Mouse (Mus musculus): Measurements from ENCODE around the gene Unc5b. TPM values are rescaled to one million over a fixed set of nuclear protein-coding genes. Genes with fewer than 3 reads are reported as not detected.

Gene Unc5b
- polyA plus RNA-seq, 1 experiment from 2014 or later = 10.0 TPM

DNA sequence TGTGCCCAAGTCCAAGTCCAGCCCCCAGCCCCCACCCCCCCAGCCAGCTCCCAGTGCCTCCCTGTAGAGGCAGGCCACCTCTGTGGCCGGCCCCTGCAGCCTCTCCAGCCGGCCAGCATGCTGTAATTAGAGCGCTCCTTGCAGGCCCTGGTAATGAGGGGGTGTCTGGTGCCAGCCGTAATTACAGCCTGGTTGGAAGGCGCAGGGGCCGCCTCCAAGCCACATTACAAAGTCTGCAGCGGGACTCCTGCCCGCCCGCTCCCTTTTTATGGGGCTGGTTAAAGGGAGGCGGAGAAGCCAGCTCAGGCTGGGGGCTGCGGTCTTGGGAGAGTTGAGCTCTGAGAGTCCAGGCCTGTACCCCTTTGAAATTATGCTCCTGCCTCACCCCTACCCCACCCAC, 37.0 kb downstream of the Unc5b start:
- no peak overlapping the region for H3K4me3 ChIP-seq (replicated peaks)
- no peaks in the 10 kb centered on the region for H3K9me3 ChIP-seq (replicated peaks)
- no peak overlapping the region for H3K9ac ChIP-seq
- peaks cover 14% of the 10 kb centered on the region; the same call in 1 of the 2 replicates for H3K27me3 ChIP-seq
- no peaks in the 10 kb centered on the region for H3K36me3 ChIP-seq
- peak; percentile 57 for ATAC-seq (replicated peaks; ENCODE audit: low FRiP score)
- H3K4me2 ChIP-seq = no peak overlapping the region
- H3K4me1 ChIP-seq = peaks cover 68% of the 10 kb centered on the region
- peak overlapping the region; percentile 42 for H3K27ac ChIP-seq
- WGBS = 31% methylated on average over 11 of the region's 11 CpGs

DNA sequence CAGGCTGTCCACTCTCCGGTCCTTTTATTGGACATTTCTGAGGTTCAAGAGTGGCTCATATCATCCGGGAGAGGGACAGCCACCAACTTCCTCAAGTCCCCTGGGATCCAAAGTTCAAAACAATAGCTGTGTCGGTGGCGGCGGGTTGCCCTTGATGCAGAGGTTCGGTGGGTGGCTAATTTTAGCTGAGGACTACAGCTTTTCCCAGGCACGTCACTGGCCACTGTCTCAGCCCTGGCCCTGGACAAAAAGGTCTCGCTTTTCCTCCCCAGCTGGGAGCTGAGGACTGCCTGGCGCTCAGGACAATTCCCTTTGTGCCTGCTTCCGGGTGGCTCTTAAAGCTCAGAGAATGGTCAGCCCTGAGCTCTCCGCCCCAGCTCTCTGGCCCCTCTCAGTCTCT, 38.5 kb downstream of the Unc5b start:
- Histone ChIP-seq H3K27ac (peak overlapping the region; percentile 62), H3K4me2 (no peak overlapping the region)
- no peak for ATAC-seq (replicated peaks; ENCODE audit: low FRiP score)

DNA sequence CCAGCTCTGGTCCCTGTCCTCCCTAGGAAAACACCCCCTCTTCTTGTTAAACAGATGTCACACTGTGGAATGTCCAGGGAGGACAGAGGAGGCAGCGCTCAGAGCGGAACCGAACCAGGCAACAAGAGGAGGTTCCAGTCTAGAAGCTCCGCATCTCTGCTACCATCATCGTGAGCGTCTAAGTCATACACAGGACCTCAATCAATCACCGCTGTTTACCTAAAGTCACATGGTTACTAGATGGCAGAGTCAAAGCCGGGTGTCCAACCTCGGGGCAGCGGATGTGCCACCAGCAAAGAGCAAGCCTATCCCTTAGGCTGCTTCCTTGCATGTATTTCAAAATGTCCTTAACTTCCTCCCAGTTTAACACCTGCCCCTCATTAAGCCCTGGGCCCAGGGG, 39.0 kb downstream of the Unc5b start:
- peak overlapping the region; percentile 58 for H3K27ac ChIP-seq
- no peak overlapping the region for H3K9ac ChIP-seq
- no peaks in the 10 kb centered on the region for H3K9me3 ChIP-seq (replicated peaks)
- 0 out of 2 replicates have a peak overlapping the region, but pooled peaks have one; percentile 4 for H3K4me2 ChIP-seq
- H3K36me3 ChIP-seq = no peaks in the 10 kb centered on the region
- H3K4me1 ChIP-seq = peaks cover 57% of the 10 kb centered on the region
- 18% methylated on average over 10 of the region's 10 CpGs for WGBS
- peak; percentile 13; the same call in 1 of the 2 replicates for ATAC-seq (replicated peaks; ENCODE audit: low FRiP score)
- no peak overlapping the region for H3K4me3 ChIP-seq (replicated peaks)
- H3K27me3 ChIP-seq = 0 out of 2 replicates have a peak, but pooled peaks cover 11% of the 10 kb centered on the region

More for the DNA sequence above, 38.5 kb downstream of the Unc5b start:
- peaks cover 54% of the 10 kb centered on the region for H3K4me1 ChIP-seq
- no peaks in the 10 kb centered on the region for H3K9me3 ChIP-seq (replicated peaks)
- no peak overlapping the region for H3K9ac ChIP-seq
- 27% methylated on average over 11 of the region's 11 CpGs for WGBS
- H3K4me3 ChIP-seq (replicated peaks) = no peak overlapping the region
- no peaks in the 10 kb centered on the region for H3K36me3 ChIP-seq
- 0 out of 2 replicates have a peak, but pooled peaks cover 11% of the 10 kb centered on the region for H3K27me3 ChIP-seq

DNA sequence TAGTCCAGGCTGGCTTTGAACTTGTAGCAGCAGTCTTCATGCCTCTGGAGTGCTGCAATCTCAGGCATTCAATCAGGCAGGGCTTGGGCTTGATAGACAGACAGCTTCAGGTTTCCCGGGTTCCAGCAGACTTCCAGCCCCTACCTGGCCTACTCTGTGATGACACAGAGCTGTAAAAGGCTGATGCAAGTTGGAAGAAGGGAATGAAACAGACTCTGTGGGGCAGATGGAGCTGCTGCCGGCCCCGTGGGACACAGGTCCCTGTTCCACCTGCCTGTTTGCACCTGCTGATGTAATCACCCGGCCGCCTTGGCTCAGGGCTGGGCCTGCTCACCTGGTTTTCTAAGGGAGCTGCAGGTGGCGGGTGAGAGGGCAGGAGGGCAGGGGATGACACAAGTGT, 40.5 kb downstream of the Unc5b start:
- Histone ChIP-seq H3K36me3 (no peaks in the 10 kb centered on the region), H3K27ac (no peak overlapping the region), H3K4me1 (peaks cover 50% of the 10 kb centered on the region), H3K9me3 (replicated peaks) (no peaks in the 10 kb centered on the region), H3K4me3 (replicated peaks) (no peak overlapping the region), H3K4me2 (no peak overlapping the region), H3K27me3 (0 out of 2 replicates have a peak, but pooled peaks cover 11% of the 10 kb centered on the region), H3K9ac (no peak overlapping the region)
- 82% methylated on average over 6 of the region's 6 CpGs for WGBS
- no peak for ATAC-seq (replicated peaks; ENCODE audit: low FRiP score)

DNA sequence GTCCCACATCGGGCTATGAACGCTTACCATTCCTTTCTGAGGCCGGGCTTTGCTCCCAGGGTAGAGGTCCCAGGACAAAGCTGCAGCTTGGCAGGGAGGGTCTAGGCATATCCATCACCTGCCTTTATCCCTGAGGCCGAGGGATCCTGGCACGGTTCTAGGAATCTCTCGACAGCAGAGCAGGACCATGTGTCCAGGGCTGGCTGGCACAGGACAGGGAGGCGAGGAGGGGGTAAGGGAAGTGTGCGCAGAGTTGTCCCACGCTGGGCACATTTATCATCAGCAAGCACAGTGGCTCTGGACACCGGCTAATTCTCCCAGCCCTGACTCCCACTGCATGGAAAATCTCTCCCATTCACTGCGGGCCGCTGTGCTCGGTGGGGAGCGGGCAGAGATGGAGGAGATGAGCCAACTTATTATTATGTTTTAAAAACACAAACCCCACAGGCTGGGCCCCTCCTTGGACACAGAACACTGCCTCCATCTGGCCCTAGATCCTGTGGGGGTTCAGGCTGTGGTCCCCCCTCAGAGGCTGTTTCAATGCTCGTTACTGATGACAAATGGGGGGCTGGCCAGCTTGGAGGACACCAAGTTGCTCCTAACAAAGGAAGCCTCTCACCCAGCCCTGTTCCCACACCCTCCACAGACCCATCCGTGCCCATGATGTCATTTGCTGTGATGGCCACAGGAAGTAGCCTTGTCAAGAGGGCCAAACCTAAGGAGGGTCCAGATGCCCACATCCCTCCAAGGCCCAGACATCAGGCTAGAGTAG, 43.9 kb downstream of the Unc5b start:
- Histone ChIP-seq H3K9ac (no peak overlapping the region), H3K27me3 (0 out of 2 replicates have a peak, but pooled peaks cover 11% of the 10 kb centered on the region), H3K4me3 (replicated peaks) (no peak overlapping the region), H3K36me3 (no peaks in the 10 kb centered on the region; the same call in 1 of the 2 replicates), H3K4me2 (no peak overlapping the region), H3K4me1 (peaks cover 16% of the 10 kb centered on the region), H3K27ac (no peak overlapping the region), H3K9me3 (replicated peaks) (no peaks in the 10 kb centered on the region)
- no peak for ATAC-seq (replicated peaks; ENCODE audit: low FRiP score)
- WGBS = 81% methylated on average over 16 of the region's 16 CpGs

DNA sequence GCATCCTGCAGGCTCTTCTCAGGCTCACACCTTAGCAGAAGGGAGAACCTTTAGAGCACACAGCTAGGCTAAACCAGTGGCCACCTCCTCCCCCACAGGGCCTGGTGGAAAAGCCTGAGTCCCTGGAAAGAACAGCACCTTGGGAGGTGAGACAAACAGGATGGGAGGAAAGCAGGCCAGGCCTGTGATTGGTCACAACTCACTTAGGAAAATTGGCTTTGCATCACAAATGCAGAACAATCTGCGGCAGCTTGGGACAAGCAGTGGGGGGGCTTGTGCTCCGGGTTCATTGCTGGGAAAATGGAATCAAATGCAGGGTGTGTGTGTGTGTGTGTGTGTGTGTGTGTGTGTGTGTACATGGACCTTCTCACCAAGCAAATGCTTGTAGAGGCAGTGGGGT, 47.8 kb downstream of the Unc5b start:
- ATAC-seq (replicated peaks; ENCODE audit: low FRiP score) = no peak
- Histone ChIP-seq H3K9me3 (replicated peaks) (no peaks in the 10 kb centered on the region), H3K4me1 (peaks cover 24% of the 10 kb centered on the region), H3K4me3 (replicated peaks) (no peak overlapping the region), H3K36me3 (peaks cover 5% of the 10 kb centered on the region; the same call in 1 of the 2 replicates), H3K27me3 (0 out of 2 replicates have a peak, but pooled peaks cover 2% of the 10 kb centered on the region), H3K27ac (no peak overlapping the region), H3K4me2 (no peak overlapping the region), H3K9ac (no peak overlapping the region)
- 47% methylated on average over 2 of the region's 2 CpGs for WGBS

DNA sequence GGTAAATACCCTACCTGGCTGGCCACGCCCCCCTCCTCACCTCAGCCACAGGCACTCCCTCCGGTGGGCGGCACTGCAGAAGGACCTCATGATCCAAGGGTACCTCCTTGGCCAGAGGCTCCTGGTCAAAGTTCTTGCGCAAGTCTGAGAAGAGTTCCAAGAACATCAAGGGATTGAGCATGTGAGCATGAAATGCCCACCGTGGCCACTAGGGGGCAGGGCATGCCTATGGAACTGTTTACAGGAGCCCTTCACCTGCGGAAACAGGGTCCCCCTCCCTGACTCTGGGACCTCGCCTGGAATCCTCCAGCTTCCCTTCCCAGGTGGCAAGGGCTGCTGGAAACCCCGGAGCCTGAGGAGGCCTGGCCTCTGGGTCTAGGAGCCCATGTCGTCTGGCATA, 51.8 kb downstream of the Unc5b start:
- peak overlapping the region; percentile 31; the same call in 1 of the 2 replicates for H3K4me2 ChIP-seq
- no peaks in the 10 kb centered on the region for H3K9me3 ChIP-seq (replicated peaks)
- peaks cover 37% of the 10 kb centered on the region for H3K36me3 ChIP-seq
- peaks cover 19% of the 10 kb centered on the region for H3K4me1 ChIP-seq
- no peak overlapping the region for H3K9ac ChIP-seq
- no peak overlapping the region for H3K27ac ChIP-seq
- peak; percentile 52 for ATAC-seq (replicated peaks; ENCODE audit: low FRiP score)
- 6% methylated on average over 9 of the region's 9 CpGs for WGBS
- 0 out of 2 replicates have a peak, but pooled peaks cover 2% of the 10 kb centered on the region for H3K27me3 ChIP-seq
- no peak overlapping the region for H3K4me3 ChIP-seq (replicated peaks)

DNA sequence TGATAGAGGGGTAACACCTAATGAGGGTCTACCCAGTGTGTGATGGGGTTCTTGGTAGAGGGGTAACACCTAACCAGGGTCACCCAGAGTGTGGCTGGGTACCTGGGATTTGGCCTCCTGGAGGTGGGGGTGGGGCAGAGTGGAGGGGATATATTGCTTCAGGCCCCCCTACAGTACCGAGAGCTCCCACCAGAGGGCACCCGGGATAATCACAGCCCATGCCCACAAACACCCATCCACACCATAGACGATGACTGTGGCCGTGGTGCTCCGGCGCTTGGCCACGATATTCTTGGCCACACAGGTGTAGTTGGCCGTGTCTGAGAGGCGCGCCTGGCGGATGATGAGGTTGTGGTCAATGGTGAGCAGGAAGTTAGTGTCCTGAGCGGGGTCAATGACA, 52.8 kb downstream of the Unc5b start:
- ATAC-seq (replicated peaks; ENCODE audit: low FRiP score) = peak; percentile 29; the same call in 1 of the 2 replicates
- no peak overlapping the region for H3K4me3 ChIP-seq (replicated peaks)
- H3K27ac ChIP-seq = no peak overlapping the region
- WGBS = 68% methylated on average over 12 of the region's 12 CpGs
- no peak overlapping the region for H3K4me2 ChIP-seq
- H3K9me3 ChIP-seq (replicated peaks) = no peaks in the 10 kb centered on the region
- H3K36me3 ChIP-seq = peaks cover 48% of the 10 kb centered on the region
- H3K27me3 ChIP-seq = 0 out of 2 replicates have a peak, but pooled peaks cover 2% of the 10 kb centered on the region
- no peak overlapping the region for H3K9ac ChIP-seq
- peaks cover 19% of the 10 kb centered on the region for H3K4me1 ChIP-seq

DNA sequence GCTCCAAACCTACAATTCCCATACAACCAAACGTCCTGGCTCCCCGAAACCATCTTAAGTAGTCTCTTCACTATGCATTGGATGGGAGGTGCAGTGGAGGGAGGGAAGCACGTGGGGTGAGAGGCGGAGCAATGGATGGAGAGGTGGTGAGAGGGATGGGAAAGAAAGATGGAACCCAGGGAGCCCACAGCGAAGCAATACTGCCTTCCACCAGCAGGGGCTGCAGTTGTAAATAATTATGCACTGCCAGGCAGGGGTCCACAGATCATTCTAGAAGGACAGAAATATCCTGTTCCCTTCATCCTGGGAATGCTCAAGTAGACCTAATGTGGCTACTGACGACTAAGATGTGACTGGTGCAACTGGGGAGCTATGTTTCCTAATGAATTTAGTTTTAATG, 55.9 kb downstream of the Unc5b start:
- peaks cover 71% of the 10 kb centered on the region for H3K36me3 ChIP-seq
- WGBS = 81% methylated on average over 6 of the region's 6 CpGs
- H3K9ac ChIP-seq = no peak overlapping the region
- H3K27me3 ChIP-seq = no peaks in the 10 kb centered on the region
- H3K4me2 ChIP-seq = no peak overlapping the region
- H3K9me3 ChIP-seq (replicated peaks) = no peaks in the 10 kb centered on the region
- H3K27ac ChIP-seq = no peak overlapping the region
- peaks cover 10% of the 10 kb centered on the region for H3K4me1 ChIP-seq
- ATAC-seq (replicated peaks; ENCODE audit: low FRiP score) = no peak
- no peak overlapping the region for H3K4me3 ChIP-seq (replicated peaks)

DNA sequence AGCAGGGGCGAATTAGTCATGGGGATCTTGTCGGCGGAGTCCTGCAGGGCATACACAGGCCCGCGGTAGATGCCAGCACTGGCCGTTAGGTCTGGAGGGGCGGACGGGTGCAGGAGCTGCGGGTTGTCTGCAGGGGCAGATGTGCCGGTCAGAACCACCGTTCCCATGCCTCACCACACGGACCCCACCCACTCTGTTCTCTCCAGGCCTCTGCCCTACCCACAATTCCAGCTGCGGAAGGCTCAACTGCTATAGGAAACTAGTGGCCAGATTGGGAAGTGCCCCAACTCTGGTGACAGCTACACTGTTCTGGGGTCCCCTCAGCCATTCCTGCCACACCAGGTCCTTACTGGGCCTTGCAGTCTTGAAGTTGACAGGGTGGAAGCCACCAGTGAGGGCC, 56.8 kb downstream of the Unc5b start:
- H3K36me3 ChIP-seq = peaks cover 76% of the 10 kb centered on the region
- no peaks in the 10 kb centered on the region for H3K9me3 ChIP-seq (replicated peaks)
- H3K27me3 ChIP-seq = no peaks in the 10 kb centered on the region
- ATAC-seq (replicated peaks; ENCODE audit: low FRiP score) = no peak
- no peak overlapping the region for H3K4me3 ChIP-seq (replicated peaks)
- WGBS = 95% methylated on average over 13 of the region's 13 CpGs
- H3K27ac ChIP-seq = no peak overlapping the region
- H3K9ac ChIP-seq = no peak overlapping the region
- H3K4me2 ChIP-seq = no peak overlapping the region
- peaks cover 2% of the 10 kb centered on the region; the same call in 1 of the 2 replicates for H3K4me1 ChIP-seq

DNA sequence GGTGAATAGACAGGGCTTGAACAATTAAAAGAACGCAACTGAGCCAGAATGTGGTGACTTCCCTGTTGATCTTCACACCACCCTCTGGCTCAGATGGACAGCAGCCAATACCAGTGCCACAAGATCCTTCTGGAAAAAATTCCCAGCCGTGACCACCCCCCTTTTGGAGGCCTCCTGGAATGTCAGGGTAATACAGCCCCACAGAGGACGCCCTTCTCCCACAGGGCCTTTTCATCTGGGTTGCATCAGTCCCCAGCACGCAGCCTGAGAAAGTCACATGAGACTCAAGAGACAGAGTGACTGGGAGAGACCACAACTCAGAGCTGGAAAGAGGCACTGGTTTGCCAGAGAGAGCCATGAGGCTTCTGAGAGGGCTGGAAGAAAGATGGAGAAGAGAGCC, 60.5 kb downstream of the Unc5b start:
- Histone ChIP-seq H3K4me3 (replicated peaks) (no peak overlapping the region), H3K27ac (no peak overlapping the region), H3K9me3 (replicated peaks) (no peaks in the 10 kb centered on the region), H3K4me1 (no peaks in the 10 kb centered on the region), H3K9ac (no peak overlapping the region), H3K36me3 (peaks cover 76% of the 10 kb centered on the region), H3K27me3 (no peaks in the 10 kb centered on the region), H3K4me2 (no peak overlapping the region)
- ATAC-seq (replicated peaks; ENCODE audit: low FRiP score) = no peak
- WGBS = 73% methylated on average over 4 of the region's 4 CpGs

DNA sequence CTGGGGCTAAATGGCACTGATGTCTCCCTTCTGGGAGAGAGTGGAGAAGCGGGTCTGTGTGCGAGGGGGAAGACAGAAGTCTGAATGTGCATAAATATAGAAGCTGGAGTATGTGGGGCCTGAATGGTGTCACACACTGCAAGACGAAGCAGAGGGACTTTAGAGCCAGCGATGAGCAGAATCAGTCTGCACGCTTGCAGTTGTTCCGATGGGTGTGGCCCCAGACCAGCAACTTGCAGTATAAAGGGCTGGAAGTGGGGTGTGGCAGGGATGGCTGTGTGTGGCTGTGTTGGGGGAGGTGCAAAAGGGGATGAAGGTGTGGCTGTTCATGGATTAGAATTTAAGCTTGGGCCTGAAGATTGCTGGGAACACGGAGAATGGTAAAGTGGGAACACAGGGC, 62.8 kb downstream of the Unc5b start:
- H3K4me2 ChIP-seq = no peak overlapping the region
- no peak overlapping the region for H3K9ac ChIP-seq
- H3K9me3 ChIP-seq (replicated peaks) = no peaks in the 10 kb centered on the region
- no peaks in the 10 kb centered on the region for H3K4me1 ChIP-seq
- no peaks in the 10 kb centered on the region for H3K27me3 ChIP-seq
- ATAC-seq (replicated peaks; ENCODE audit: low FRiP score) = no peak
- no peak overlapping the region for H3K4me3 ChIP-seq (replicated peaks)
- WGBS = 90% methylated on average over 7 of the region's 7 CpGs
- no peak overlapping the region for H3K27ac ChIP-seq
- H3K36me3 ChIP-seq = peaks cover 67% of the 10 kb centered on the region
